Mouse (Mus musculus): ENCODE data around the gene Ube2v1. TPM values are rescaled to one million over a fixed set of nuclear protein-coding genes. Genes with fewer than 3 reads are reported as not detected.

Ube2v1 gene
- polyA plus RNA-seq, 2 experiments: 75.0 to 145 TPM

DNA sequence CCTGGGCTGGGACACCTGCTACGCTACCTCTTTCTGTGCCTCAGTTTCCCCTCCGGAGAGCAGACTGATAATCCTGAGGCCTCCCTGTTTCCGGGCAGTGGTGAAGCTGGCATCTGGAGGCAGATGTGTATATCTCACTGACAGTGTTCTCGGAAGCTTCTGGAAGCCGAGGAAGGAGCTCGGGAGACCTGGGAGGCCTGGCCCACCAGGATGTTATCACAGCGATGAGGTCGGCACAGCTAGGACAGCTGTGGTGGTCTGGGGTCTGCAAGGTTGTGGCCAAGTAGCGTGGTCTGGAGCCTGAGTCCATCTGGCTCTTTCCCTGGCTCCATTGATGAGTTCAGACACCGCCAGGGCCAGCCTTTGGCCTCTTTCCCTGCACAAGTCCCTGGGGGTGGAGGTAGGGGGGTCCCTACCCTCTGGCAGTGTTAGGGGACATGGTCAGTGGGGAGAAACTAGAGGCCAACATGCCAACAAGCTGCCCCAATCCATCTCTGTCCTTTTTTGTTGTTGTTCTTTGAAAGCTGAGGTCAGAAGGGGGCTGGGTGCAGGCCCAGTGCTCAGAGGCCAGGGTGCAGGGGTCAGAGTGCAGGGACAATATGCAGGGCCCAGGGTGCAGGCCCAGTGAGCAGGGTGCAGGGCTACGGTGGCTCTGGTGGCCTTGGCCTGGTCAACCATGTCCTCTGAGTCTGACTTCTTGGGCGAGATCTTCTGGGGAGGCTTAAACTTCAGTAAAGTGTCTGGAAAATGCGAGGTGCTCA lies 67.2 kb downstream of the Ube2v1 start:
- peak overlapping the region; percentile 38; the same call in 1 of the 2 replicates for H3K4me2 ChIP-seq (ENCODE audit: low read depth)
- no peak overlapping the region for H3K4me3 ChIP-seq (ENCODE audit: insufficient read depth in 1 of 2, low read depth in 2 of 2, low read length in 2 of 2)
- DNase-seq (ENCODE audit: low read depth in 3 of 3, low spot score in 3 of 3): no peak
- no peak for TF ChIP-seq CTCF (IDR thresholded peaks at IDR 0.05; ENCODE audit: low read depth)
- TF ChIP-seq EP300 (IDR thresholded peaks at IDR 0.05; ENCODE audit: low read depth): no peak
- peaks cover 0 to 8% of the 10 kb centered on the region in 2 experiments; a peak in 2 of 4 replicates for H3K4me1 ChIP-seq (replicated peaks; ENCODE audit: control insufficient read depth in 2 of 2, insufficient read depth in 2 of 2, low read length in 1 of 2)
- ATAC-seq (ENCODE audit: insufficient read depth): peak; percentile 80
- 65% methylated on average over 13 of the region's 13 CpGs for WGBS (ENCODE audit: insufficient replicate concordance)
- no peak overlapping the region for H3K9ac ChIP-seq (replicated peaks)
- H3K36me3 ChIP-seq (replicated peaks; ENCODE audit: control insufficient read depth, insufficient read depth, low read depth): no peaks in the 10 kb centered on the region
- H3K27ac ChIP-seq: no peak overlapping the region
- H3K9me3 ChIP-seq (ENCODE audit: control insufficient read depth, low read length): no peaks in the 10 kb centered on the region
- peaks cover 6% of the 10 kb centered on the region for H3K27me3 ChIP-seq (ENCODE audit: control insufficient read depth, insufficient read depth, low read length)

DNA sequence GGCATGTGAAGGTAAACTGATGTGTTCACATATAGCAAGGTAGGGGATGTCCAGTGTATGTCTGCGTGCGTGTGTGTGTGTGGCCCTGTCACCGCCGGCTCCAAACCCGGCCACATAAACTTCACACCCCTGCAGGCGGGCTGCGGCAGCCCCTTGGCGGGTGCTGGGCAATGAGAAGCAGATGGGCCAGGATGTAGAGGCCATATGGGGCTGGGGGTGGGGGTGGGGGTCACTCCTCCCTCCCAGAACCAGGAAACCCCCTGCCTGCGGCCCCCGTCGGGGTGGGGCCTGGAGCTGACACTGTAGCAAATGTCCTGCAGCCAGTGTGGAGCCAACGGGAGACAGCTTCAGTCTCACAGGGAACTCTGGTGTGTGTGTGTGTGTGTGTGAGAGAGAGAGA lies 68.2 kb downstream of the Ube2v1 start:
- H3K4me3 ChIP-seq (ENCODE audit: insufficient read depth in 1 of 2, low read depth in 2 of 2, low read length in 2 of 2): no peak overlapping the region
- H3K27me3 ChIP-seq (ENCODE audit: control insufficient read depth, insufficient read depth, low read length): peaks cover 11% of the 10 kb centered on the region
- ATAC-seq (ENCODE audit: insufficient read depth): no peak
- TF ChIP-seq CTCF (IDR thresholded peaks at IDR 0.05; ENCODE audit: low read depth) (no peak), EP300 (IDR thresholded peaks at IDR 0.05; ENCODE audit: low read depth) (no peak)
- H3K4me2 ChIP-seq (ENCODE audit: low read depth): no peak overlapping the region
- 58% methylated on average over 12 of the region's 12 CpGs for WGBS (ENCODE audit: insufficient replicate concordance)
- no peaks in the 10 kb centered on the region for H3K36me3 ChIP-seq (replicated peaks; ENCODE audit: control insufficient read depth, insufficient read depth, low read depth)
- H3K9me3 ChIP-seq (ENCODE audit: control insufficient read depth, low read length): no peaks in the 10 kb centered on the region
- H3K27ac ChIP-seq: no peak overlapping the region
- no peak overlapping the region for H3K9ac ChIP-seq (replicated peaks)
- peaks cover 0 to 8% of the 10 kb centered on the region in 2 experiments; a peak in 2 of 4 replicates for H3K4me1 ChIP-seq (replicated peaks; ENCODE audit: control insufficient read depth in 2 of 2, insufficient read depth in 2 of 2, low read length in 1 of 2)
- DNase-seq (ENCODE audit: low read depth in 3 of 3, low spot score in 3 of 3): no peak

GRCm38 (mm10) chr2:167563035-167563434 lies 68.9 kb downstream of the Ube2v1 start:
- H3K9ac ChIP-seq (replicated peaks): no peak overlapping the region
- H3K27me3 ChIP-seq (ENCODE audit: control insufficient read depth, insufficient read depth, low read length): peaks cover 11% of the 10 kb centered on the region
- no peak overlapping the region for H3K4me2 ChIP-seq (ENCODE audit: low read depth)
- H3K27ac ChIP-seq: no peak overlapping the region
- no peaks in the 10 kb centered on the region for H3K36me3 ChIP-seq (replicated peaks; ENCODE audit: control insufficient read depth, insufficient read depth, low read depth)
- TF ChIP-seq EP300 (IDR thresholded peaks at IDR 0.05; ENCODE audit: low read depth): no peak
- TF ChIP-seq CTCF (IDR thresholded peaks at IDR 0.05; ENCODE audit: low read depth): no peak
- no peak for DNase-seq (ENCODE audit: low read depth in 3 of 3, low spot score in 3 of 3)
- ATAC-seq (ENCODE audit: insufficient read depth): no peak
- WGBS (ENCODE audit: insufficient replicate concordance): 45% methylated on average over 5 of the region's 5 CpGs
- H3K9me3 ChIP-seq (ENCODE audit: control insufficient read depth, low read length): no peaks in the 10 kb centered on the region
- no peak overlapping the region for H3K4me3 ChIP-seq (ENCODE audit: insufficient read depth in 1 of 2, low read depth in 2 of 2, low read length in 2 of 2)
- H3K4me1 ChIP-seq (replicated peaks; ENCODE audit: control insufficient read depth in 2 of 2, insufficient read depth in 2 of 2, low read length in 1 of 2): peaks cover 0 to 8% of the 10 kb centered on the region in 2 experiments; a peak in 2 of 4 replicates

DNA sequence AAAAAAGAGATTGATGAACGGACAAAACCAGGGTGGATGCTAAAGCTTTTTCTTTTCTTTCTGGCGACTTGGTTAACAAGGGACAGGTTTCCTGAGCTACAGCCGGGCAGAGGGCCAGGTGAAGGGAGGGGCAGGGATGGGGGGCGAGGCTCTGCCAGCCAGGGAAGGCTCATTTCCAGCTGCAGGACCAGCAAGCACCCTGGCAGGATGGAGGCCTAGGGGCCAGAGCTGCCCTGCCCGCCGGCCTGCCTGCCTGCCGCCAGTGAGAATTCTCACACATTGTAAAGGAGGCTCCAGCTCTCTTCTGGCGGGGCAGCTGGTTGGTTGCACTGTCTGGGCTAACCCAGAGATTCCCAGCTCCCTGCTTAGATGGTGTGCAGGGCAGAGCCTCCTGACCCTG lies 69.8 kb downstream of the Ube2v1 start:
- no peak for DNase-seq (ENCODE audit: low read depth in 3 of 3, low spot score in 3 of 3)
- H3K36me3 ChIP-seq (replicated peaks; ENCODE audit: control insufficient read depth, insufficient read depth, low read depth): no peaks in the 10 kb centered on the region
- no peak overlapping the region for H3K4me3 ChIP-seq (ENCODE audit: insufficient read depth in 1 of 2, low read depth in 2 of 2, low read length in 2 of 2)
- peaks cover 11% of the 10 kb centered on the region for H3K27me3 ChIP-seq (ENCODE audit: control insufficient read depth, insufficient read depth, low read length)
- H3K9ac ChIP-seq (replicated peaks): no peak overlapping the region
- 32% methylated on average over 8 of the region's 8 CpGs for WGBS (ENCODE audit: insufficient replicate concordance)
- ATAC-seq (ENCODE audit: insufficient read depth): no peak
- H3K9me3 ChIP-seq (ENCODE audit: control insufficient read depth, low read length): no peaks in the 10 kb centered on the region
- no peak overlapping the region for H3K4me2 ChIP-seq (ENCODE audit: low read depth)
- TF ChIP-seq CTCF (IDR thresholded peaks at IDR 0.05; ENCODE audit: low read depth) (no peak), EP300 (IDR thresholded peaks at IDR 0.05; ENCODE audit: low read depth) (no peak)
- H3K27ac ChIP-seq: no peak overlapping the region
- H3K4me1 ChIP-seq (replicated peaks; ENCODE audit: control insufficient read depth in 2 of 2, insufficient read depth in 2 of 2, low read length in 1 of 2): peaks cover 0 to 8% of the 10 kb centered on the region in 2 experiments; a peak in 2 of 4 replicates

DNA sequence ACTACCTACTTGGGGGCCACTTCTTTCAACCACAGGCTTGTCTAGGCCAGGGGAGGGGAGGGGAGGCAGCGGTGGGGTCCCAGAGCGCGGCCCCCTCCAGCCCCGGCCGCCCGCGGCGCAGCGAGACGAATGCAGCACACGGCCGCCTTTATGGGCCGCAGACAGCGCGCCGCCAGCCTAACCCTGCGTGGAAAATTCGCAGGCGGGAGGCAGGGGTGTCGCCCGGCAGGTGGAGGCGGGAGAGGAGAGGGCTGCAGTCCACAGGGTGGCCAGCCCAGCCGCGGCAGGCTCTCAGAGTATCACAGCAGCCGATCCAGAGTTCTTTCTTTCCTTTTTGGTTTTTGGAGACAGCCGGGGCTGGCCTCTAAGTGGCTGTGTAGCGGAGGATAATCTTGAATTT lies 72.5 kb downstream of the Ube2v1 start:
- TF ChIP-seq EP300 (IDR thresholded peaks at IDR 0.05; ENCODE audit: low read depth): no peak
- TF ChIP-seq CTCF (IDR thresholded peaks at IDR 0.05; ENCODE audit: low read depth): no peak
- no peaks in the 10 kb centered on the region for H3K36me3 ChIP-seq (replicated peaks; ENCODE audit: control insufficient read depth, insufficient read depth, low read depth)
- no peak overlapping the region for H3K27ac ChIP-seq
- no peak overlapping the region for H3K9ac ChIP-seq (replicated peaks)
- no peak overlapping the region for H3K4me3 ChIP-seq (ENCODE audit: insufficient read depth in 1 of 2, low read depth in 2 of 2, low read length in 2 of 2)
- H3K4me1 ChIP-seq (replicated peaks; ENCODE audit: control insufficient read depth in 2 of 2, insufficient read depth in 2 of 2, low read length in 1 of 2): peaks cover 0 to 5% of the 10 kb centered on the region in 2 experiments; a peak in 2 of 4 replicates
- 15% methylated on average over 27 of the region's 27 CpGs for WGBS (ENCODE audit: insufficient replicate concordance)
- ATAC-seq (ENCODE audit: insufficient read depth) (no peak), DNase-seq (ENCODE audit: low read depth in 3 of 3, low spot score in 3 of 3) (no peak)
- H3K9me3 ChIP-seq (ENCODE audit: control insufficient read depth, low read length): no peaks in the 10 kb centered on the region
- peak overlapping the region; percentile 9; the same call in 1 of the 2 replicates for H3K4me2 ChIP-seq (ENCODE audit: low read depth)
- H3K27me3 ChIP-seq (ENCODE audit: control insufficient read depth, insufficient read depth, low read length): peaks cover 11% of the 10 kb centered on the region

Small RNA genes within 50 kb of the gene (microRNA-seq; reads per million reads assigned to microRNA genes)
- not detected for gene Gm22355

Other genes starting within 250 kb of the Ube2v1 start
- gene Slc9a8, start 210.4 kb downstream of the Ube2v1 start, polyA plus RNA-seq (2012; rRNA removed): 13.9 and 18.1 TPM in 2 replicates
- gene Slc9a8, start 210.4 kb downstream of the Ube2v1 start, polyA plus RNA-seq (2014; fragmentation: Nextera tagmentation; extraction: Ambion mirVana): 8.7 and 9.1 TPM in 2 replicates
- 21.7 and 23.9 TPM in 2 replicates for gene Rnf114, start 139.4 kb downstream of the Ube2v1 start, polyA plus RNA-seq (2012; rRNA removed)
- 25.8 and 28.4 TPM in 2 replicates for gene Rnf114, start 139.4 kb downstream of the Ube2v1 start, polyA plus RNA-seq (2014; fragmentation: Nextera tagmentation; extraction: Ambion mirVana)
- 7.6 and 8.6 TPM in 2 replicates for gene Spata2, start 139.2 kb downstream of the Ube2v1 start, polyA plus RNA-seq (2012; rRNA removed)
- 6.8 and 7.5 TPM in 2 replicates for gene Spata2, start 139.2 kb downstream of the Ube2v1 start, polyA plus RNA-seq (2014; fragmentation: Nextera tagmentation; extraction: Ambion mirVana)
- 1.9 and 2.2 TPM in 2 replicates for gene Snai1, start 93.9 kb downstream of the Ube2v1 start, polyA plus RNA-seq (2012; rRNA removed)
- gene Snai1, start 93.9 kb downstream of the Ube2v1 start, polyA plus RNA-seq (2014; fragmentation: Nextera tagmentation; extraction: Ambion mirVana): 1.1 and 2.0 TPM in 2 replicates
- not detected in 2 replicates for gene Gm20431, start 29.4 kb upstream of the Ube2v1 start, polyA plus RNA-seq (2012; rRNA removed)
- gene Gm20431, start 29.4 kb upstream of the Ube2v1 start, polyA plus RNA-seq (2014; fragmentation: Nextera tagmentation; extraction: Ambion mirVana): 0.96 and 2.1 TPM in 2 replicates
- 5.4 and 17.2 TPM in 2 replicates for gene Cebpb, start 56.8 kb upstream of the Ube2v1 start, polyA plus RNA-seq (2012; rRNA removed)
- 12.8 and 13.2 TPM in 2 replicates for gene Cebpb, start 56.8 kb upstream of the Ube2v1 start, polyA plus RNA-seq (2014; fragmentation: Nextera tagmentation; extraction: Ambion mirVana)
- gene Tmem189, start 57.7 kb upstream of the Ube2v1 start, polyA plus RNA-seq (2012; rRNA removed): 14.6 and 15.1 TPM in 2 replicates
- 12.3 and 12.4 TPM in 2 replicates for gene Tmem189, start 57.7 kb upstream of the Ube2v1 start, polyA plus RNA-seq (2014; fragmentation: Nextera tagmentation; extraction: Ambion mirVana)